Mouse (Mus musculus) urinary bladder, postnatal 4 days (tissue): ENCODE data around the gene Ctnnd2.

Experiments
- DNase-seq, 2 experiments: peaks; one replicate each; pipeline ENCODE4 v3.0.0; 2021 to 2022; ENCODE audit warnings: low spot score in 2 of 2

Gene Ctnnd2

DNA sequence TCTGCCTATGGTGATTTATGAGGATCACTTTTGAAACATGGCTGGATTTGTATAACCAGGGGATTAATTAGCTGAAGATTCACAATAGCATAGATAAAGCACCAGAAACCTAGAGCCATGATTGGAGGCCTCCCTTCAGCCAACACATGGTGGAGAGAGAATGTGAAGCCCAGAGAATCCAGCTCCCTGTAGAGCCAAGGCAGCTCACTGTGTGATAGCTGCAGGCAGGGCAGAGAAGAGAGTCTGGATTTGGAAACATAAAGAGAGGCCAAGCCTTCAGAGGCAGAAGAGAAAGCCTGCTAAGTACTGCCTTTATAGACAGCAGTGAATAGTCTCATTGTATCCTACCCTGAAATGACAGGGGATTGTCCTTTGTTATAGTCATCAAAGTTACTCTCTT lies 340.7 kb downstream of the Ctnnd2 start:
- DNase-seq: no peak

GRCm38 (mm10) chr15:30515425-30515824 lies 343.0 kb downstream of the Ctnnd2 start:
- peak in 1 of 2 experiments; percentile 59 for DNase-seq

DNA sequence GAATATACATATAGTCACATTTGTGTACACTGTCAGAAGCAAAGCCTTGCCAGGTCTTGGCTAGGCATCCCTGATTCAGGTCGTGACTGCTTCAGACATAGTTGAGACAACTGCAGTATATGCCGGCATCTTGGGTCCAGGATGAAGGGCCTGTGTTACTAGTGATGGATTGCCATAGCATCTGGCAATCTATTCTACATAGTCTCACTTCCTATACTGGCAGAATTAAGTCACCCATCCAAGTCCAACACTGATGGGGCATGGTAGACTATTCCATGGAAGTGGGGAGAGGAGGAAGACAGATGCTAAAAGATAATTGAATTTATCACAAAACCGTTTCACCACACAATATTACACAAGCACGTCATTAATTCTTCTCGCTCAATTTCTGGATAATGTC lies 369.1 kb downstream of the Ctnnd2 start:
- DNase-seq: no peak

GRCm38 (mm10) chr15:30548263-30548662 lies 375.9 kb downstream of the Ctnnd2 start:
- DNase-seq: no peak

DNA sequence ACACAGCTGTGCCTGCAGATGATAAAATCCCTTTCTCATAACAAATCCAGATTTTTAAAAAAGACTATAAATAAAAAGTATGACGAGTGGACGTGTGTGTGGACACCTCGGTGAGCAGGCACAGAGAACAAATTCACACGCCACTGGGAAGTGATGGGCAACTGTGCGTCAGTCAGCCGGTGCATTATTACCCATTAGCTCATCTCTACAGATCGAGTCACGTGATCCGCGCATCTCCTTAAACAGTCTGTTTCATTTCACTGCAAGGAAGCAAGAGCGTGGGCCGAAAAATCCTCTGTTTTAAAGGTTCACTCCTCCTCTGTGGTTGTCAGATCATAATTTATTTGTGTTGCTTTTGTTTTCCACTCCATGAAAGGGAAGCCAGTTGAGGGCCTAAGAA lies 378.6 kb downstream of the Ctnnd2 start:
- no peak for DNase-seq

DNA sequence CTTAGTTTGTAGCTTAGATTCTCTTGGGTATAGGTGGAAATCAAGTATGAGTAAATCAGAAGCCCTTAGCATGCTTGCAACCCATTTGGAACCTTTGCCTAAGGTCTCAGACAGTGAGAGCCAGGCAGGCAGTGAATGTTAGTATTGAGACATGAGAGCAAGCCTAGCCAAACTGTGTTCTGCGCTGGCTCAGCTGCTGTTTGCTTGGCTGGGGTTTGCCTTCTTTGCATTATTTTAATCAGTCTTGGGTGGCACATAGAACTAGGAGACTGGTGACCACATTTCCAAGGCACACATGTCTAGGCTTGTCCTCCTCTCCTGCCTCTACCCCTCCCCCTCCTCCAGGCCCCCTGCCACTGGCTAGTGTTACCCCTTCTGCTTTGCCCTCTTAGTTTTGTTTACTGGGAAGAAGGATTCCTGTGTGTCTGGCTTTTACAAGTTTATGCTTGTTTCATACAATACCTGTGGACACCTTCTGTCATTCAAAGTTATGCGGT lies 381.6 kb downstream of the Ctnnd2 start:
- DNase-seq: no peak

- no peak for DNase-seq
These were observed 383.4 kb downstream of the Ctnnd2 start for GRCm38 (mm10) chr15:30555787-30556186.

GRCm38 (mm10) chr15:30562375-30562774 lies 390.0 kb downstream of the Ctnnd2 start:
- no peak for DNase-seq

GRCm38 (mm10) chr15:30564594-30564993 lies 392.2 kb downstream of the Ctnnd2 start:
- DNase-seq: no peak

- DNase-seq: no peak
These were observed 397.9 kb downstream of the Ctnnd2 start for GRCm38 (mm10) chr15:30570254-30570800.

DNA sequence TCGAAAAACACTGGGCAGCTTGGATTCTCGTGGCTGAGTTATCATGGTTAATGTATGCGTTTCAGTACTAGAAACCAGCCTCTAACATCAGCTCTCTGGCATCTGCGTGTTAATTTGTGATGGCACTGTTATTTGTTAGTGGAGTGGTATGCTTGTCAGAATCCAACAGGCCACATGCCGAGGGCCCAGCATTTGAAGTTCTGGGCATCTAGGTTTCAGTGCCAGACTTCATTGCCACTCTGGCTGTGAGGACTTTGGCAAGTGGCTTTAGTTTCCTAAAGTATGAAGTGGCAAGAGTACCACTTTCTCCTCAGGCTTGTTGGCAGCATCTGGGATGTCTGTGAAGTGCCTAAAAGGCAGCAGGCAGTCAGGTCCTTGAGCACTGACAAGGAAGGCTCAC lies 415.1 kb downstream of the Ctnnd2 start:
- DNase-seq: no peak

GRCm38 (mm10) chr15:30590865-30591264 lies 418.5 kb downstream of the Ctnnd2 start:
- DNase-seq: no peak

GRCm38 (mm10) chr15:30595507-30595906 lies 423.1 kb downstream of the Ctnnd2 start:
- DNase-seq: no peak

DNA sequence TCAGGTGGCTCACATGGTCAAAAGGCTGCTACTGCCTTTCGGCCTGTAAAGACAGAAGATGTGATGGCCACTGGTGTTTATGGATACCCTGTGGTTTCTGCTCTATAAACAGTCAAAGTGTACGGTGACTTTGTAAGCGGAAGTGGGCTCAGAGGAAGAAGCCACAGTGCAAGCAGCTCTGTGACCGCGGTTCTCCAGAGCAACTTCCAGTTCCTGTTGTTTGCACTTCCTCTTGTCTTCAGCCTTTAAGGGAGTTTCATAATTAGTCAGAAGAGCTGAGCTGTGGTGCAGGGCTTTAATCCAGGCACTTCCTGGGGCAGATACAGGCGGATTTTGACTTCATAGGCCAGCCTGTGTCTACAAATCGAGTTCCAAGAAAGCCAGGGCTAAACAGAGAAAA lies 438.2 kb downstream of the Ctnnd2 start:
- DNase-seq: no peak

- no peak for DNase-seq
These were observed 443.1 kb downstream of the Ctnnd2 start for GRCm38 (mm10) chr15:30615451-30615850.

DNA sequence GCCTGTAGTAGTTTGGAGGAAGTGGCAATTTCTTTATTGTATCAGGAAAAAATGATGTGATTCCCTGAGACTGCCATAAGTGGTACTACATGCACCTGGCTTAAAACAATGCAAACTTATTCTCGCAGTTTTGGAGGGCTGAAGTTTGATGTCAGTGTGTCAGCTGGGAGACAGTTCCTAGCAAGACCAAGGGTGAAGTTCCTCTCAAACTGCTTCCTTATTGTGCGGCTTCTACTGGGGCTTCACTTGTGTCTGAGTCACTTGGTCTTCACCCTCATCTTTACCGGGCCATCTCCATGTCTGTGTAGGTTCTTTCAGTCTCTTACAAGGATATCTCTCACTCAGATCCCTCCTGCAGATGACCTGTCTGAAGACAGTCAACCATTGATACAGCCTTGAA lies 444.5 kb downstream of the Ctnnd2 start:
- no peak for DNase-seq

DNA sequence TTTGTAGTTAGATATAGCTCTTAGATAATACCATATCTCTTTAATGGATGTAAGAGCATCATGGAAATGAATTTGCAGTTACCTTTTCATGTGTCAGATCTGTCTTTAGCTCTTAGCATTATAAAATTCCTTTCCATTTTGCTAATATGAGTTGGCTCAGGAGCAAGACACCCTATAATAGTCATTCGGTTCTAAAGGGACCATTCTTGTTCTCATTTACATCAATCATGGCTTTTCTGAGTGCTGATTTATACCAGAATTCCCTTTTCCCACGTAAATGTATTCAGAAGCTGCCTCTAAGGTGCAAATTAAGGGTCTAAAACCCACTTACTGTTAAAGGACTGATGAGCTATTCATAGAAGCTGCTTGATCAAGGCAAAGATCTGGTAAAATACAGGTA lies 445.5 kb downstream of the Ctnnd2 start:
- DNase-seq: no peak

DNA sequence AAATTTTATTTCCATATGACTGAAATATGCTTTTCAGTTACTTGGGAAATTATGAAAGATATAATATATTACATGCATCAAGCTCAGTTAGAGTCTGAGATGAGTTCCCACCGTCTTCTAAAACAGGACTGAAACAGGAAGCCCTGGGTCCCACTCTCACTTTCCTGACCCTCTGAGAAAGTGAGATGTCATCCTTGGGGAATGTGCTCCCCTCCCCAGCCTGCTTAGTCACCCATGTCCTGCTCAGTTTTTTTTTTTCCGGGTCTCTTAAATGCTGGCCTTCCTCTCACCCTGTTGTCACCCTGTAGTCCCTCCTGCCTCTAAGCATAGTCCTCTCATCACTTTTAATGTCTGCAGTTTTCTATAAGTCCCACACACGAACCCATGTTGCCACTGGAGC lies 456.1 kb downstream of the Ctnnd2 start:
- no peak for DNase-seq

- DNase-seq: peak in 1 of 2 experiments; percentile 16
These were observed 459.8 kb downstream of the Ctnnd2 start for GRCm38 (mm10) chr15:30632113-30632735.

DNA sequence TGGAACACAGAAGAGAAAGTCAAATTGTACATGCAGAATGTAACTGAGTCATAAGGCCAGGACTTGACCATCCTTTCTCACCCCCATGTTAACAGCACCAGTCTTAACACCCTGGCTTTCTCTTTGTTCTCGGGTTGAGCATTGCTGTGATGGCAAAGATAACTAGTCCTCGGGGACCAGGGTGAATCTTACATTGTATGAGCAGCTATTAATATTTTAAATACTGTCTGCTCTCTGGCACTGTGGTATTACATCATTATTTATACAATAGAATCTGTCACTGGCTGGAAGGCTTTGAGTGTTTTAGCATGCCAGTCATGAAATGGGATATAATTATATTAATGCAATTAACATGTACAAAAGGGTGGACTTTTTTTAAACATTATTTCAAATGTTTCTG lies 461.5 kb downstream of the Ctnnd2 start:
- DNase-seq: no peak

DNA sequence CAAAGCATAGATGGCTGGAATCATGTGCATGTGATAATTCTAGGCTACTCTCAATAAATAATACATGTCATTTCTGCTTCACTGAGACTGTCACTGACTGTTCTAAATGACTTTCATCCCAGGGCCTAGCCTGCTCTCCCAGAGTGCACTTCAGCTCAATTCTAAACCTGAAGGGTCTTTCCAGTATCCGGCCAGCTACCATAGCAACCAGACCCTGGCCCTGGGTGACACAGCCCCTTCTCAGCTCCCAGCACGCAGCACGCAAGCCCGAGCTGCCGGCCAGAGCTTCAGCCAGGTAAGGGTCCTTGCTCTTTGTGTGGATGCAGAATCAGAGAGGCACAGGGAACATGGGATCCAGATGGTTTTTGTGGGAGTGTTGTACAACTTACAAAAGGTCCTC lies 462.1 kb downstream of the Ctnnd2 start:
- no peak for DNase-seq

- DNase-seq: no peak
These were observed 468.3 kb downstream of the Ctnnd2 start for GRCm38 (mm10) chr15:30640651-30641050.

DNA sequence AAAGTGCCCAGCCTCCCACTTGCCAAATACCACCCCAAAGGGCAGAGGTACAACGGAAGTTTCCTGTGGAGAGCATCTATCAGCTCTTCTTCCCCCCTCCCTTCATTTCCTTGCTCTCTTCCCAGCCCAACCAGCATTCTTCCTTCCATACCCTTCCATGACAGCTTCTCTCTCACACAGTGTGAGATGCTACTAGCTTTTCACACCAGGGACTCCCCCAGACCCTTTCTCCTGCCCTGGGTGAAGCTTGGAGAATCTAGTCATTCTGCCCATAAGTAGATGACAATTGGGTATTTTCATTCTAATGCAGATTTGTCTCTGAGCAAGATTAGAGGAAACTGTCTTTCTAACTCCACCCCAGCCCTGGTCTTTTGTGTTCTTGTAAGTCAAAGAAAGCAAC lies 473.3 kb downstream of the Ctnnd2 start:
- no peak for DNase-seq
